Mouse (Mus musculus) midbrain, postnatal 0 days (tissue): ENCODE measurements around the gene Phactr1. TPM values are rescaled to one million over a fixed set of nuclear protein-coding genes. Genes with fewer than 3 reads are reported as not detected.

Experiments
- ATAC-seq: fragments of 200-750 bp; cut with Nextera tagmentation; 2 replicates; pipeline ENCODE4 v1.8.0; 2017; ENCODE audit warnings: moderate number of reproducible peaks, mild to moderate bottlenecking, moderate TSS enrichment, moderate library complexity; ENCODE audit not compliant: low FRiP score
- DNase-seq: peaks from one replicate; pipeline ENCODE4 v3.0.0-alpha.2; 2015; ENCODE audit warnings: low spot score
- H3K27ac ChIP-seq: fragments of 300-500 bp; sonication (generic); 2 replicates; pipeline ENCODE4 v1.5.1; 2014; ENCODE audit warnings: low read depth, mild to moderate bottlenecking, low read length, mixed read lengths
- H3K27me3 ChIP-seq: fragments of 300-500 bp; sonication (generic); 2 replicates; pipeline ENCODE4 v1.6.1; 2014; ENCODE audit warnings: low read length, control low read depth, mixed read lengths; ENCODE audit not compliant: insufficient read depth
- H3K36me3 ChIP-seq: fragments of 300-500 bp; sonication (generic); 2 replicates; pipeline ENCODE4 v1.6.1; 2014; ENCODE audit warnings: low read length, control low read depth, mixed read lengths; ENCODE audit not compliant: insufficient read depth
- H3K4me1 ChIP-seq: fragments of 300-500 bp; sonication (generic); 2 replicates; pipeline ENCODE4 v1.6.1; 2014; ENCODE audit warnings: mild to moderate bottlenecking, control low read depth, antibody characterized with exemption, low read length, mixed read lengths; ENCODE audit not compliant: insufficient read depth
- H3K4me2 ChIP-seq: fragments of 300-500 bp; sonication (generic); 2 replicates; pipeline ENCODE4 v1.6.1; 2014; ENCODE audit warnings: low read depth, mild to moderate bottlenecking, low read length, mixed read lengths; ENCODE audit not compliant: poor library complexity, severe bottlenecking
- H3K4me3 ChIP-seq: fragments of 300-500 bp; sonication (generic); 2 replicates; pipeline ENCODE4 v1.5.1; 2014; ENCODE audit warnings: low read depth, mild to moderate bottlenecking, low read length, moderate library complexity
- H3K9ac ChIP-seq: fragments of 300-500 bp; sonication (generic); replicated peaks from 2 replicates; pipeline ENCODE4 v1.6.1; 2014; ENCODE audit warnings: mild to moderate bottlenecking, low read length, moderate library complexity, mixed read lengths; ENCODE audit not compliant: poor library complexity, severe bottlenecking
- H3K9me3 ChIP-seq: fragments of 300-500 bp; sonication (generic); 2 replicates; pipeline ENCODE4 v1.6.1; 2016; ENCODE audit warnings: low read length, control low read depth
- CTCF ChIP-seq: IDR thresholded peaks from 2 replicates; pipeline ENCODE4 v1.5.1; 2016; ENCODE audit warnings: antibody characterized with exemption, mild to moderate bottlenecking
- WGBS: fragments of 180-500 bp; shearing (Covaris S2); extraction: QIAGEN DNeasy Blood & Tissue Kit; methylation state at CpG from one replicate; pipeline ENCODE4 v1.1.7; 2014; 5-methylcytosine and 5-hydroxymethylcytosine counted together
- polyA plus RNA-seq: library from polyadenylated mRNA; unstranded; fragments of >200 nt; fragmentation: Nextera tagmentation; extraction: Ambion mirVana; gene quantifications from 2 replicates; pipeline ENCODE4 v1.2.1, GENCODE M21; 2015
- total RNA-seq: library from RNA; depleted of rRNA; stranded (reverse); fragments of >200 nt; gene quantifications from 2 replicates; pipeline ENCODE4 v1.2.3, GENCODE M21; 2014

Gene Phactr1
- total and polyA plus RNA-seq, 2 experiments from 2014 or later, result 53.9 to 73.7 TPM

DNA sequence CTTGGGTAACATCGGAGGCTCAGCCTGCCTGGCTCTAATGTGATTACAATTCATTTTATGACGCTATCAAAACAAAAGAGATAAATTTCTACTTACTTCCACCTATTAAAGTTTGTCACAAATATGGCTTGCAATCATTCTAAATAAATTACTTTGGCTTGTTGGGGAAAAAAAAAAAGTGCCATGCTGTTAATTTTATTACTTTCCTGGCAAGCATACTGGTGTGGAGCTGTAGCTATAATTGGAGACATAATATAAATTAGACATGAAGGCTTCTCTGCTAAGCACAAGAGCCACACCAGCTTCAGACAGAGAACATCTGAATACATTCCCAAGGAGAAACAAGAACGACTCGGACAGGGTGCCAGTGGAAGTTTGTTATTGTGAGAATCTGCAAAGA, 315.8 kb downstream of the Phactr1 start:
- 58% methylated on average over 4 of the region's 4 CpGs for WGBS
- no peak overlapping the region for H3K27ac ChIP-seq
- no peak overlapping the region for H3K9ac ChIP-seq
- no peaks in the 10 kb centered on the region for H3K27me3 ChIP-seq
- TF ChIP-seq CTCF, result no peak
- no peak overlapping the region for H3K4me2 ChIP-seq
- H3K4me1 ChIP-seq, result no peaks in the 10 kb centered on the region
- no peak for ATAC-seq
- no peak overlapping the region for H3K4me3 ChIP-seq
- H3K36me3 ChIP-seq, result no peaks in the 10 kb centered on the region
- H3K9me3 ChIP-seq, result no peaks in the 10 kb centered on the region
- peak; percentile 13 for DNase-seq

DNA sequence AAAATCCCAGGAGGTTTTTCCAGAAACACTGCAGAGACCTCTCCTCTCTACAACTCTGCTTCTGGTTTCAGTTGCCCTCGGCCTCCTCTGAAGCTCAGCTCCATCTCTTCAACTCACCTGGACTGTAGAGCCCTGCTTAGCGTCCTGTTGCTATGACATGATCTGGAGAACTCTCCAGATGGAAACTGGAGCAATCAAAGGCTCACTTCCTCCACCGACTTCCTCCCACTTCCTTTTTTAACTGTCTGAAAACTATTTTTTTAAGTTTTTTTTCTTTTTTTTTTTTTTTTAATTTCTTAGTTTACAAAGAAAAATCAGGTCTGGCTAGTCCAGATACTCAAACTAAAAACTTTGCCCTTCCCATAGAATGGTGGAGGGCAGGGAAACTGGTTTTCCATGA, 318.9 kb downstream of the Phactr1 start:
- DNase-seq (no peak), ATAC-seq (no peak)
- Histone ChIP-seq H3K27ac (no peak overlapping the region), H3K4me3 (no peak overlapping the region), H3K4me2 (no peak overlapping the region), H3K4me1 (no peaks in the 10 kb centered on the region), H3K9me3 (no peaks in the 10 kb centered on the region), H3K36me3 (no peaks in the 10 kb centered on the region), H3K9ac (no peak overlapping the region), H3K27me3 (no peaks in the 10 kb centered on the region)
- 86% methylated on average over 3 of the region's 3 CpGs for WGBS
- TF ChIP-seq CTCF, result no peak

DNA sequence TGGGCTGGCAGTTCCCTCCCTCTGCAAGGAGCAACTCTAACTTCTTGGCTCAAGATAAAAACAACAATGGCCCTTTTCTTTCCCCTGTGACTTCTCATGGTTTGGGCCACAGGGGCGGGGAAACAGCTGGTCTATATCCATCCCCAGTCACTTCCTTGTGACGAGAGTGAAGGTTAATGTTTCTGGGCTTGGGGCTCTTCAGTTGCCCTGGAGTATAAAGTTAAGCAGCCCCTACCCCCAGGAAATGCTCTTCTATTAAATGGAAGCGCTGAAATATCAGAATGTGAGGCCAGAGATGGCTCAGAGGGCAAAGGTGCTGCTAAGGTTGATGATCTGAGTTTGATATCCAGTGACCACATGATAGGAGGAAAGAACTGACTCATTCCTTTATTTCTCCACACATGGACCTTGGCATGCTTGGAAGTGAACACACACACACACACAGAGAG, 324.7 kb downstream of the Phactr1 start:
- H3K27ac ChIP-seq, result no peak overlapping the region
- H3K4me1 ChIP-seq, result peaks cover 4% of the 10 kb centered on the region; the same call in 1 of the 2 replicates
- 37% methylated on average over 3 of the region's 3 CpGs for WGBS
- no peak for TF ChIP-seq CTCF
- DNase-seq, result no peak
- no peak overlapping the region for H3K9ac ChIP-seq
- no peak for ATAC-seq
- no peak overlapping the region for H3K4me2 ChIP-seq
- no peaks in the 10 kb centered on the region for H3K9me3 ChIP-seq
- H3K36me3 ChIP-seq, result no peaks in the 10 kb centered on the region
- no peak overlapping the region for H3K4me3 ChIP-seq
- H3K27me3 ChIP-seq, result no peaks in the 10 kb centered on the region

DNA sequence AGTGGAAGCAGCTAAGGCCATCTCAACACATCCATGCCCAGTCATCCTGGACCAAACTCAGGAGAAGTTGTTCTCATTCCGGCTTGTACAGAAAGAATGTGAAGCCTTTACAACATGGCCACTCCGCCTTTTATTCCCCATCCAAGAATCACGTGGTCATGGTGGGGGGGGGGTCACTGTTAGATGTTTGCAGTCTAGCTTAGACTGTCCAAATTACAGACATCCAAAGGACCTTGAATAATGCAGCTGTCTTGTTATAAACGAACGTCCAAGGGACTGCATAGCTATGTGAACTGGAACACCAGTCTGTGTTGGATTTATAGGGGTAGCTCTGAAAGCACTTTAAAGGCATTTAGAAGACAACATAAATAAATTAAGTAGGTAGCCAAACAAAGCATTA, 328.0 kb downstream of the Phactr1 start:
- H3K9me3 ChIP-seq, result no peaks in the 10 kb centered on the region
- no peak overlapping the region for H3K9ac ChIP-seq
- no peak for TF ChIP-seq CTCF
- H3K27me3 ChIP-seq, result no peaks in the 10 kb centered on the region
- peaks cover 4% of the 10 kb centered on the region; the same call in 1 of the 2 replicates for H3K4me1 ChIP-seq
- WGBS, result 76% methylated on average over 5 of the region's 5 CpGs
- H3K36me3 ChIP-seq, result no peaks in the 10 kb centered on the region
- H3K27ac ChIP-seq, result no peak overlapping the region
- DNase-seq (no peak), ATAC-seq (no peak)
- no peak overlapping the region for H3K4me3 ChIP-seq
- H3K4me2 ChIP-seq, result no peak overlapping the region

DNA sequence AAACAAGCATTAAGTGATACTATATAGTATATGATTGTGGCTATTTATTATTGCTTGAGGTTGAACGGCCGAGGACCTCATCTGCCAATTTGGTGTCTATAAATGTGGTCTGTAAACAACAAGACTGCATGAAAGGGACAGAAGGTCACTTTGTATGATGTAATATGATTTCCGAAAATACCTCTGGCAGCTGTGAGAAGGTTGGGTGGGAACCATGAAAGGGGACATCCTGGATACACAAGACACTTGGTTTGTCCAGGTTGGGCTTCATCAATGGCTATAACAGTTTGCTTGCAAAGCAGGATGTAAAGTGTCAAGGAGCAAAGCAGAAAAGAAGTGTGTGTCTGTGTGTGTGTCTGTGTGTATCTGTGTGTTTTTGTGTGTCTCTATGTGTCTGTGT, 329.2 kb downstream of the Phactr1 start:
- H3K27ac ChIP-seq, result no peak overlapping the region
- 95% methylated on average over 3 of the region's 3 CpGs for WGBS
- no peaks in the 10 kb centered on the region for H3K27me3 ChIP-seq
- no peak for DNase-seq
- H3K4me1 ChIP-seq, result peaks cover 4% of the 10 kb centered on the region; the same call in 1 of the 2 replicates
- ATAC-seq, result no peak
- no peak for TF ChIP-seq CTCF
- H3K4me3 ChIP-seq, result no peak overlapping the region
- no peak overlapping the region for H3K4me2 ChIP-seq
- no peak overlapping the region for H3K9ac ChIP-seq
- no peaks in the 10 kb centered on the region for H3K9me3 ChIP-seq
- H3K36me3 ChIP-seq, result no peaks in the 10 kb centered on the region

DNA sequence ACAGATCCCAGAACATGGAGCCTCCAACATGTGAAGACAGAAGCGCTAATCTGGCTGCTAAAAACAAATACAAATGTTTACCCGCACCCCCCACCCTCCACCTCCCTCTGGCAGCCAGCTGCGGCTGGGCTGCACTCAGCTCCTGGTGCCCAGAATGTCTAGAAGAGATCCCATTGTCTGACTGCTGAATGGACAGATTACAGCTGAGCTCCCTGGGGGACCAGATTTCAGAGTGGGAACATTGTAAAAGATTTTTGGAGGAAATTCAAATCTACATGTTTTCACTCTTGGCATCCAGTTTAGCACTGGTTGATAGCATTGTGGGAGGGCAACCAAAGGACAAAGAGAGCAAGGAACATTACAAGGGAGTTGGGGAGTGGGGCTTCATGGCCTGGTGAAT, 331.1 kb downstream of the Phactr1 start:
- Histone ChIP-seq H3K9me3 (no peaks in the 10 kb centered on the region), H3K27ac (no peak overlapping the region), H3K4me1 (no peaks in the 10 kb centered on the region), H3K9ac (no peak overlapping the region), H3K27me3 (no peaks in the 10 kb centered on the region), H3K4me2 (no peak overlapping the region), H3K36me3 (no peaks in the 10 kb centered on the region), H3K4me3 (no peak overlapping the region)
- TF ChIP-seq CTCF, result no peak
- ATAC-seq (no peak), DNase-seq (peak; percentile 31)
- WGBS, result 24% methylated on average over 3 of the region's 3 CpGs
